Mouse (Mus musculus): ENCODE results near the gene Hpse2. TPM values are rescaled to one million over a fixed set of nuclear protein-coding genes. Genes with fewer than 3 reads are reported as not detected.

The Hpse2 gene
- polyA plus RNA-seq, 1 experiment, result not detected

- H3K4me1 ChIP-seq (ENCODE audit: control insufficient read depth, insufficient read depth, insufficient read length, low read length), result no peaks in the 10 kb centered on the region
- no peak overlapping the region for H3K4me3 ChIP-seq (ENCODE audit: insufficient read depth, low read depth, low read length)
- H3K27ac ChIP-seq (replicated peaks; ENCODE audit: low read depth, low read length), result no peak overlapping the region
Observed at GRCm38 (mm10) chr19:42769648-42770047, 618.5 kb downstream of the Hpse2 start.

- no peaks in the 10 kb centered on the region for H3K4me1 ChIP-seq (ENCODE audit: control insufficient read depth, insufficient read depth, insufficient read length, low read length)
- H3K27ac ChIP-seq (replicated peaks; ENCODE audit: low read depth, low read length), result no peak overlapping the region
- H3K4me3 ChIP-seq (ENCODE audit: insufficient read depth, low read depth, low read length), result no peak overlapping the region
Observed at GRCm38 (mm10) chr19:42767361-42767760, 620.8 kb downstream of the Hpse2 start.

- Histone ChIP-seq H3K27ac (replicated peaks; ENCODE audit: low read depth, low read length) (no peak overlapping the region), H3K4me1 (ENCODE audit: control insufficient read depth, insufficient read depth, insufficient read length, low read length) (no peaks in the 10 kb centered on the region), H3K4me3 (ENCODE audit: insufficient read depth, low read depth, low read length) (no peak overlapping the region)
Observed at GRCm38 (mm10) chr19:42764398-42764797, 623.8 kb downstream of the Hpse2 start.

- Histone ChIP-seq H3K4me3 (ENCODE audit: insufficient read depth, low read depth, low read length) (no peak overlapping the region), H3K4me1 (ENCODE audit: control insufficient read depth, insufficient read depth, insufficient read length, low read length) (peaks cover 6% of the 10 kb centered on the region), H3K27ac (replicated peaks; ENCODE audit: low read depth, low read length) (no peak overlapping the region)
Observed at GRCm38 (mm10) chr19:42756671-42757070, 631.5 kb downstream of the Hpse2 start.

GRCm38 (mm10) chr19:42755148-42755870 lies 632.8 kb downstream of the Hpse2 start:
- Histone ChIP-seq H3K4me1 (ENCODE audit: control insufficient read depth, insufficient read depth, insufficient read length, low read length) (peaks cover 6% of the 10 kb centered on the region), H3K27ac (replicated peaks; ENCODE audit: low read depth, low read length) (no peak overlapping the region), H3K4me3 (ENCODE audit: insufficient read depth, low read depth, low read length) (no peak overlapping the region)

- Histone ChIP-seq H3K4me1 (ENCODE audit: control insufficient read depth, insufficient read depth, insufficient read length, low read length) (peaks cover 6% of the 10 kb centered on the region), H3K27ac (replicated peaks; ENCODE audit: low read depth, low read length) (peak overlapping the region; percentile 74), H3K4me3 (ENCODE audit: insufficient read depth, low read depth, low read length) (peak overlapping the region; percentile 52)
Observed at GRCm38 (mm10) chr19:42753141-42753917, 634.8 kb downstream of the Hpse2 start.

GRCm38 (mm10) chr19:42752363-42752931 lies 635.7 kb downstream of the Hpse2 start, which contains the start of gene Pyroxd2:
Pyroxd2 (minus strand) TSS chr19:42752775.
- Histone ChIP-seq H3K27ac (replicated peaks; ENCODE audit: low read depth, low read length) (peak within 1 kb of the TSS; percentile 74), H3K4me3 (ENCODE audit: insufficient read depth, low read depth, low read length) (peak within 1 kb of the TSS; percentile 52), H3K4me1 (ENCODE audit: control insufficient read depth, insufficient read depth, insufficient read length, low read length) (peaks cover 6% of the 10 kb centered on the region)

GRCm38 (mm10) chr19:42750196-42750595 lies 638.0 kb downstream of the Hpse2 start:
- H3K27ac ChIP-seq (replicated peaks; ENCODE audit: low read depth, low read length), result no peak overlapping the region
- H3K4me1 ChIP-seq (ENCODE audit: control insufficient read depth, insufficient read depth, insufficient read length, low read length), result peaks cover 5% of the 10 kb centered on the region
- no peak overlapping the region for H3K4me3 ChIP-seq (ENCODE audit: insufficient read depth, low read depth, low read length)

GRCm38 (mm10) chr19:42746702-42747101 lies 641.5 kb downstream of the Hpse2 start:
- no peak overlapping the region for H3K27ac ChIP-seq (replicated peaks; ENCODE audit: low read depth, low read length)
- no peak overlapping the region for H3K4me3 ChIP-seq (ENCODE audit: insufficient read depth, low read depth, low read length)
- H3K4me1 ChIP-seq (ENCODE audit: control insufficient read depth, insufficient read depth, insufficient read length, low read length), result no peaks in the 10 kb centered on the region

GRCm38 (mm10) chr19:42745869-42746224 lies 642.3 kb downstream of the Hpse2 start:
- H3K4me3 ChIP-seq (ENCODE audit: insufficient read depth, low read depth, low read length), result no peak overlapping the region
- H3K27ac ChIP-seq (replicated peaks; ENCODE audit: low read depth, low read length), result no peak overlapping the region
- H3K4me1 ChIP-seq (ENCODE audit: control insufficient read depth, insufficient read depth, insufficient read length, low read length), result no peaks in the 10 kb centered on the region

- H3K4me1 ChIP-seq (ENCODE audit: control insufficient read depth, insufficient read depth, insufficient read length, low read length), result no peaks in the 10 kb centered on the region
- no peak overlapping the region for H3K4me3 ChIP-seq (ENCODE audit: insufficient read depth, low read depth, low read length)
- H3K27ac ChIP-seq (replicated peaks; ENCODE audit: low read depth, low read length), result no peak overlapping the region
Observed at GRCm38 (mm10) chr19:42745084-42745868, 642.9 kb downstream of the Hpse2 start.

GRCm38 (mm10) chr19:42744162-42744586 lies 644.0 kb downstream of the Hpse2 start:
- Histone ChIP-seq H3K4me1 (ENCODE audit: control insufficient read depth, insufficient read depth, insufficient read length, low read length) (peaks cover 3% of the 10 kb centered on the region; the same call in 1 of the 2 replicates), H3K4me3 (ENCODE audit: insufficient read depth, low read depth, low read length) (no peak overlapping the region), H3K27ac (replicated peaks; ENCODE audit: low read depth, low read length) (no peak overlapping the region)

- peaks cover 3% of the 10 kb centered on the region; the same call in 1 of the 2 replicates for H3K4me1 ChIP-seq (ENCODE audit: control insufficient read depth, insufficient read depth, insufficient read length, low read length)
- H3K4me3 ChIP-seq (ENCODE audit: insufficient read depth, low read depth, low read length), result no peak overlapping the region
- no peak overlapping the region for H3K27ac ChIP-seq (replicated peaks; ENCODE audit: low read depth, low read length)
Observed at GRCm38 (mm10) chr19:42743261-42743660, 644.9 kb downstream of the Hpse2 start.

- peaks cover 3% of the 10 kb centered on the region; the same call in 1 of the 2 replicates for H3K4me1 ChIP-seq (ENCODE audit: control insufficient read depth, insufficient read depth, insufficient read length, low read length)
- no peak overlapping the region for H3K27ac ChIP-seq (replicated peaks; ENCODE audit: low read depth, low read length)
- no peak overlapping the region for H3K4me3 ChIP-seq (ENCODE audit: insufficient read depth, low read depth, low read length)
Observed at GRCm38 (mm10) chr19:42741884-42742283, 646.3 kb downstream of the Hpse2 start.
